Mouse (Mus musculus): ENCODE measurements at regions not wholly inside any gene's neighbourhood (a gene's known extent, or its start where the extent isn't known, plus 50 kb on each side); places are given as distances from the start of the nearest gene placed in this dataset.

- no peaks in the 10 kb centered on the region for H3K79me3 ChIP-seq (ENCODE audit: low read depth)
- H3K27me3 ChIP-seq (ENCODE audit: control insufficient read depth, insufficient read depth, insufficient read length): no peaks in the 10 kb centered on the region
- no peaks in the 10 kb centered on the region for H3K79me2 ChIP-seq (ENCODE audit: control insufficient read depth, insufficient read depth)
- no peak for TF ChIP-seq MYOD1 (IDR thresholded peaks at IDR 0.05; ENCODE audit: control insufficient read depth, insufficient read length, low read depth)
- TF ChIP-seq MYOG (IDR thresholded peaks at IDR 0.05; ENCODE audit: control insufficient read depth, extremely low read depth, insufficient read length): no peak
- no peak for TF ChIP-seq FOSL1 (IDR thresholded peaks at IDR 0.05; ENCODE audit: insufficient read depth, low read length, poor library complexity, severe bottlenecking)
- TF ChIP-seq CTCF (IDR thresholded peaks at IDR 0.05; ENCODE audit: control insufficient read depth, insufficient read depth, insufficient read length): no peak
- no peak for TF ChIP-seq USF1 (IDR thresholded peaks at IDR 0.05; ENCODE audit: low read depth)
- no peak for TF ChIP-seq MAX (IDR thresholded peaks at IDR 0.05)
- no peak for TF ChIP-seq CEBPB (IDR thresholded peaks at IDR 0.05; ENCODE audit: low read depth)
- H3K4me3 ChIP-seq (ENCODE audit: insufficient read depth, poor library complexity, severe bottlenecking): no peak overlapping the region
- no peak overlapping the region for H3ac ChIP-seq (ENCODE audit: control insufficient read depth, insufficient read length, low read depth)
- no peaks in the 10 kb centered on the region for H3K36me3 ChIP-seq (ENCODE audit: control insufficient read depth, insufficient read depth)
These were observed 163.5 kb downstream of the Fam43a start for GRCm38 (mm10) chr16:30762898-30763595.

- Histone ChIP-seq H3K79me3 (ENCODE audit: low read depth) (no peaks in the 10 kb centered on the region), H3K4me3 (ENCODE audit: insufficient read depth, poor library complexity, severe bottlenecking) (no peak overlapping the region), H3ac (ENCODE audit: control insufficient read depth, insufficient read length, low read depth) (no peak overlapping the region), H3K27me3 (ENCODE audit: control insufficient read depth, insufficient read depth, insufficient read length) (no peaks in the 10 kb centered on the region), H3K79me2 (ENCODE audit: control insufficient read depth, insufficient read depth) (no peaks in the 10 kb centered on the region), H3K36me3 (ENCODE audit: control insufficient read depth, insufficient read depth) (no peaks in the 10 kb centered on the region)
- TF ChIP-seq USF1 (IDR thresholded peaks at IDR 0.05; ENCODE audit: low read depth) (no peak), CTCF (IDR thresholded peaks at IDR 0.05; ENCODE audit: control insufficient read depth, insufficient read depth, insufficient read length) (no peak), CEBPB (IDR thresholded peaks at IDR 0.05; ENCODE audit: low read depth) (no peak), MYOD1 (IDR thresholded peaks at IDR 0.05; ENCODE audit: control insufficient read depth, insufficient read length, low read depth) (no peak), FOSL1 (IDR thresholded peaks at IDR 0.05; ENCODE audit: insufficient read depth, low read length, poor library complexity, severe bottlenecking) (no peak), MYOG (IDR thresholded peaks at IDR 0.05; ENCODE audit: control insufficient read depth, extremely low read depth, insufficient read length) (no peak), MAX (IDR thresholded peaks at IDR 0.05) (no peak)
These were observed 166.1 kb downstream of the Fam43a start for GRCm38 (mm10) chr16:30765591-30765990.

- no peaks in the 10 kb centered on the region for H3K36me3 ChIP-seq (ENCODE audit: control insufficient read depth, insufficient read depth)
- H3K79me2 ChIP-seq (ENCODE audit: control insufficient read depth, insufficient read depth): no peaks in the 10 kb centered on the region
- H3ac ChIP-seq (ENCODE audit: control insufficient read depth, insufficient read length, low read depth): no peak overlapping the region
- TF ChIP-seq CEBPB (IDR thresholded peaks at IDR 0.05; ENCODE audit: low read depth) (no peak), MYOD1 (IDR thresholded peaks at IDR 0.05; ENCODE audit: control insufficient read depth, insufficient read length, low read depth) (no peak), MAX (IDR thresholded peaks at IDR 0.05) (no peak), CTCF (IDR thresholded peaks at IDR 0.05; ENCODE audit: control insufficient read depth, insufficient read depth, insufficient read length) (no peak), USF1 (IDR thresholded peaks at IDR 0.05; ENCODE audit: low read depth) (no peak), FOSL1 (IDR thresholded peaks at IDR 0.05; ENCODE audit: insufficient read depth, low read length, poor library complexity, severe bottlenecking) (no peak), MYOG (IDR thresholded peaks at IDR 0.05; ENCODE audit: control insufficient read depth, extremely low read depth, insufficient read length) (no peak)
- H3K79me3 ChIP-seq (ENCODE audit: low read depth): no peaks in the 10 kb centered on the region
- no peak overlapping the region for H3K4me3 ChIP-seq (ENCODE audit: insufficient read depth, poor library complexity, severe bottlenecking)
- H3K27me3 ChIP-seq (ENCODE audit: control insufficient read depth, insufficient read depth, insufficient read length): no peaks in the 10 kb centered on the region
These were observed 169.5 kb downstream of the Fam43a start for GRCm38 (mm10) chr16:30769007-30769442.

GRCm38 (mm10) chr16:30769467-30769866 is 169.9 kb downstream of the Fam43a start:
- H3K36me3 ChIP-seq (ENCODE audit: control insufficient read depth, insufficient read depth): no peaks in the 10 kb centered on the region
- H3K79me3 ChIP-seq (ENCODE audit: low read depth): no peaks in the 10 kb centered on the region
- H3ac ChIP-seq (ENCODE audit: control insufficient read depth, insufficient read length, low read depth): no peak overlapping the region
- no peak for TF ChIP-seq CEBPB (IDR thresholded peaks at IDR 0.05; ENCODE audit: low read depth)
- TF ChIP-seq MYOG (IDR thresholded peaks at IDR 0.05; ENCODE audit: control insufficient read depth, extremely low read depth, insufficient read length): no peak
- TF ChIP-seq FOSL1 (IDR thresholded peaks at IDR 0.05; ENCODE audit: insufficient read depth, low read length, poor library complexity, severe bottlenecking): no peak
- no peak for TF ChIP-seq CTCF (IDR thresholded peaks at IDR 0.05; ENCODE audit: control insufficient read depth, insufficient read depth, insufficient read length)
- no peak for TF ChIP-seq USF1 (IDR thresholded peaks at IDR 0.05; ENCODE audit: low read depth)
- TF ChIP-seq MYOD1 (IDR thresholded peaks at IDR 0.05; ENCODE audit: control insufficient read depth, insufficient read length, low read depth): no peak
- TF ChIP-seq MAX (IDR thresholded peaks at IDR 0.05): no peak
- H3K79me2 ChIP-seq (ENCODE audit: control insufficient read depth, insufficient read depth): no peaks in the 10 kb centered on the region
- H3K27me3 ChIP-seq (ENCODE audit: control insufficient read depth, insufficient read depth, insufficient read length): no peaks in the 10 kb centered on the region
- H3K4me3 ChIP-seq (ENCODE audit: insufficient read depth, poor library complexity, severe bottlenecking): no peak overlapping the region

- Histone ChIP-seq H3ac (ENCODE audit: control insufficient read depth, insufficient read length, low read depth) (no peak overlapping the region), H3K79me3 (ENCODE audit: low read depth) (no peaks in the 10 kb centered on the region), H3K36me3 (ENCODE audit: control insufficient read depth, insufficient read depth) (no peaks in the 10 kb centered on the region), H3K4me3 (ENCODE audit: insufficient read depth, poor library complexity, severe bottlenecking) (no peak overlapping the region), H3K79me2 (ENCODE audit: control insufficient read depth, insufficient read depth) (no peaks in the 10 kb centered on the region), H3K27me3 (ENCODE audit: control insufficient read depth, insufficient read depth, insufficient read length) (no peaks in the 10 kb centered on the region)
- TF ChIP-seq FOSL1 (IDR thresholded peaks at IDR 0.05; ENCODE audit: insufficient read depth, low read length, poor library complexity, severe bottlenecking): no peak
These were observed 173.3 kb downstream of the Fam43a start for GRCm38 (mm10) chr16:30772802-30773201.

All from C2C12 (cell line).